Mouse (Mus musculus) hematopoietic stem cell, adult 5-6 weeks (primary cell): ENCODE results near the gene Kars. TPM values are rescaled to one million over a fixed set of nuclear protein-coding genes. Genes with fewer than 3 reads are reported as not detected.

Experiments used
- ATAC-seq, 2 experiments: fragments of 125-278 bp in 1 of 2; replicated peaks in 1 of 2; 2 replicates each; pipeline ENCODE4 v1.8.0; 2016 to 2017; ENCODE audit warnings: inconsistent platforms in 2 of 2, mild to moderate bottlenecking in 2 of 2, moderate number of reproducible peaks in 2 of 2, low read depth in 1 of 2, moderate TSS enrichment in 1 of 2; ENCODE audit not compliant: low FRiP score in 2 of 2, poor library complexity in 2 of 2, severe bottlenecking in 2 of 2, insufficient read depth in 1 of 2, low TSS enrichment in 1 of 2
- total RNA-seq: library from RNA; stranded (forward); fragments of 172-1452, 232-1000 nt; gene quantifications from 2 replicates; pipeline ENCODE4 v1.2.3, GENCODE M21; 2017

The Kars gene
- total RNA-seq, 1 experiment from 2014 or later = 198 TPM

DNA sequence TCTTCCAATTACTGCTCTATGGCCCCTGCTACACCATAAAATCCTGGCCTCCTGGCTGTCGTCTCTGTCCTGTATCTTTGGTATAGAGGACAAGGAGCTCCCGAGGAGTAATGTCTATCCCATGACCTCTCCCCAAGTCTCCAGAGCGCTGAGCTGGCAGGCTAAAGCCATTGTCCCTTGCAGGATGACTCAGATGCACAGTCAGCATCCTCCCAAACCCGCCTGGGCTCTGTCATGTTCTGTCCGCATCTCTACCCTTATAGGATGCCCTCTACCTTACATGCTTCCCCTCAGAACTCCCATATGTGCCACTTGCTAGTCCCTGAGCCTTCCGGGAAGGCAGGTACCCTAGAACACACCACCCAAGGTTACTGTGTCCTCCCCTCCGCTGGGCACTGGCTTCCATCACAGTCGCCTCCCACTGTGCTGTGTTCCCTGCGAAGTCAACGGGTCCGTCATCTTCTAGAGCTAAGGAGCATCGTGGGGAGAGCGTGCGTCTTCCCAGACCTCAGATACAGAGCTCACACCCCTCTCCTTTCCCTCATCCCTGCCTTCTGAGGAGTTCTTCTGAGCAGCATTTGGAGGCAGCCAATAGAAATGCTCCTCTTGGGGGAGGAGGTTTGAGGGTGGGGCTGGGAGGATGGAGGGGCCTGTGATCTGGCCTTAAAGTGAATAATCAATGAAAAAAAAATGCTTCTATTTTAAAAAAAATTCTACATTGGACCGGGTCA is 50.4 kb downstream of the Kars start:
- no peak for ATAC-seq

DNA sequence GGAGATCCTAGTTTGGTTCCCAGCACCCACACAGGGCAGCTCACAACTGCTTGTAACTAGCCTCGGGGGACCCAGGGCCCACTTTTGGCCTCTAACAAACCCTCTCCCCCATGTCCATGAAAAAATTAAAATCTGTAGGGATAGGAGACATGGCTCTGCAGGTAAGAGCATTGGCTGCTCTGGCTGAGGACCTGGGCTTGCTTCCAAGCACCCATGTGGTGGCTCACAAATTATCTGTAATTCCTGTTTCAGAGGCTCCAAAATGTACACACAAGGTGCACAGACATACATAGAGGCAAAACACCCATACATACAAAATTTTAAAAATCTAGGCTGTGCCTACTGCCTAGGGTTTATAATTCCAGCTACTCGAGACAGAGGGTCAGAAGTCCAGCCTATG is 53.9 kb downstream of the Kars start:
- ATAC-seq = no peak

DNA sequence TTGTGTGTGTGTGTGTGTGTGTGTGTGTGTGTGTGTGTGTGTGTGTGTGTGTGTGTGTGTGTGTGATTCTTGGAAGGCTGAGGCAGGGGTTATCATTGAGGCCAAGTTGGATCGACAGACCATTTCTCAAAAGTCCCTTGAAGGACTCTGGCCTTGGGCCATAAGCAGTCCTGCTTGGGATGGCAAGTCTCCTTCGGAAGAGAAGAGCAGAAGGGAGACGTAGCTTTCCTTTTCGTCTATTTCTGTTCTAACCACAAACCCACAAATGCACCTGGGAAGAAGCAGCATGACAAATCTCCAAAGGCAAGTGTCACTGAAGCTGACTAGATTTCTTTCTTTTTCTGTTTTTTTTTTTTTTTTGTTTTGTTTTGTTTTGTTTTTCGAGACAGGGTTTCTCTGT is 55.2 kb downstream of the Kars start:
- ATAC-seq = no peak

DNA sequence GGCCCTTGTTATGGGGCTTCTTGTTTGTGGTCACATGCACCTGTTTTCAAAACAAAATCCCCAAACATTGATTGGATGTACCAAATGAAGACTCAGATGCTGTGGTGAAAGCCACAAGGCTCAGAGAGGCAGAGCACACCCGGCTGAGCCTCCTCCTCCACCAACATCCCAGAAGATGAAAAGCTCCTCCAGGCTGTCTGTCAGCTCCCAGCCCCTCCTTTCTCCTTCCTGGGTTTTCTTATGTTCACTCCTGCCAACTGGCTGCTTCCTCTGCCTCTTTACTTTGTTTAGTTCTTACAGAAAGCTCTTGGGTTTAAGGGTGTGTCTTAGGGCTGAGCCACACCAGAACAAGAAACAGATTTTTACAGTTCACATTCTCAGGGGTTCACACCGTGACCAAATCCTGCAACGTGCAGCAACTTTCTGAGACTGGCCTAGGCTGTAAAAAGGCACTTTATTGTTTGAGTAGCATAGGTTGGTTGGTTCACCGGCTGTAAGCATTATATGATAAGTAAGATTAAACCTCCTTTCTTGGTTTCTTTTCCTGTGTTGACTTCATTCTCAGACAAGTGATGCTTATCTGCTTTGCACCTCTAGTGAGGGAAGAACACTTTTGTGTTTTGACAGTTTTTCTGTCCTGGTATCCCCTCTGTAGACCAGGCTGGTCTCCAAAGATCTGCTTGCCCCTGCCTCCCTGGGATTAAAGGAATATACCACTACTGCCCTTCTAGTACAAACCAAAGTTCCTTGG is 56.1 kb downstream of the Kars start:
- ATAC-seq = no peak

DNA sequence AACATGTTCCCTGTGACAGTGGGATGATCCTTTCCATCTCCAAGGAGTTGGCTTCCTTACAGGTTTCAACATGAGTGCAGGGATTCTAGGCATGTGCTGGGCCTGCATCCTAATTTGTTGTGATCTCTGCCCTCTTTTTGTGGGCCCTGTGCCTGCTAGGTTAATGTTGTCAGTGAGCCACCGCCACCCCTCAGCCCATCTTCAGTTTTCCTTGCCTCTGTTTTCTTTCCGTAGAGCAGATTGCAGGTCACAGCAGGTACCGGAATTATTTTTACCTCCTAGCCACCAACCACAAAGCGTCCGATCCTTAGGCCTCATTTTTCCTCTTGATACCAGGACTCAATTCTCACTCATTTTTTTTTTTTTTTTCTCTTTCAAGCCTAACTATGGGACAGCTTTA is 59.2 kb downstream of the Kars start:
- ATAC-seq = no peak

DNA sequence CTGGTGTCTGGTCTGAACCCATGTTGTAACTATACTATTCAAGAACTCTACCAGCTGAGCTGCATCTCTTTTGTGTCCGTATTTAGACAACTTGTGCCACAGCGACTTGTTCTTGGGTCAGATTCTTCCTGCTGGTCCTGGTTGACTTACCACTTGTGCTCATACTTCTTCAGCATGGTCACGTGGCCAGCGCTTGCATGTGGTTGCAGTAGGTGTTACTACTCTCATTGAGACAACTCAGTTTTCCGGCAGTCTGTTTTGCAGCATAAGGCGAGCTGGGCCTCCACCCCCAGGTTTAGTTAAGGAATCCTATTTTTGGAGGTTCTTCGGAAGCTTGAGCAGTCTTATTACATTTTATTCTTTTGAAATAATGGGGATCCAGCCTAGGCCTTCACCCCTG is 59.8 kb downstream of the Kars start:
- no peak for ATAC-seq

DNA sequence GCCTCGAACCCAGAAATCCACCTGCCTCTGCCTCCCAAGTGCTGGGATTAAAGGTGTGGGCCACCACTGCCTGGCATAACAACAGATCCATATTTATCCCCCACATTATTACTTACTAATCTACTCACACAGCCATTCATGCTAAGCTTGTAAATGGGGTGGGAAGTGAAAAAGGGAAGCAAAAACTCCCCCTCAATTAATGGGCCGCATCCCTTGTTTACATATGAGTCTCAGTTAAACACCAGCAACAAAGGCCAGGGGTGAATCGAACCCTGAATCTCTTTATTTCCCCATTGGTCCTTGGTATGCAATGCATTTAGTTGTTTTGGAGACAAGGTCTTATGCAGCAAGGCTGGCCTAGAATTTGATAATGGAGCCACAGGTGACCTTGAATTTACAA is 60.3 kb downstream of the Kars start:
- ATAC-seq = no peak

DNA sequence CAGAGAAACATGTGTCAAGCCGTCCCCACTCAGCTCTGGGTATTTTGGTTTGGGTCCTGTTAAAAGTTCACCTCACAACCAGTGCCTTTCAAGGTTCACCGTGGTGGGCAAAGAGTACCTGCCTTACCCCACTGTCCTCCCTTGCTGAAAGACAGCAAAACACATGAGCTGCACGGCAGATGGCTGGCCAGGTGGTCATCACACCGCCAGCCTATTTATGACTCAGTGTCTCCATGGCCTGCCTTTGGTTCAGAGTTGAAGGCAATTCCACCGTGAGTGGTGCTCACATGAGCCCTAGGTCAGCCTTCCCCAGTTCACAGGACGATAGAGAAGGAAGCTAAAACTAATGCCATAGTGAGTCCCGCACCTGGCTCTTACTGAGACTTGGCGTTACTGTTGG is 63.2 kb downstream of the Kars start:
- no peak for ATAC-seq

DNA sequence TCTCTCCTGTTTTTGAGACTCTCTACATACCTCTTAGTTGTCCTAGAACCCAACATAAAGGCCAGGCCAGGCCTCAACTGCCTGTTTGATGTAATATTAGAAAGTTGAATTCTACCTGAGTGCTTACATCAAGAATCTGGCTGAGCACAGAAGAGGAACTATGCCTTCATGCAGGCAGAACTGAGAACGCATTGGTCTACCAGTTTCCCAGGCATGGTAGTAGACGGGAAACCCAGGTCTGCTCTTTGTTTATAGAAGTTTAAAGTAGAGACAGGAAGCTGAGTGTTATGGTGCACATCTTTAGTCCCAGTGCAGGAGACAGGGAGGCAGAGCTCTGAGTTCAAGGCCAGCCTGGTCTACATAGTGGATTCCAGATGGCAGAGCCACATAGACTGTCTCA is 64.0 kb downstream of the Kars start:
- no peak for ATAC-seq

DNA sequence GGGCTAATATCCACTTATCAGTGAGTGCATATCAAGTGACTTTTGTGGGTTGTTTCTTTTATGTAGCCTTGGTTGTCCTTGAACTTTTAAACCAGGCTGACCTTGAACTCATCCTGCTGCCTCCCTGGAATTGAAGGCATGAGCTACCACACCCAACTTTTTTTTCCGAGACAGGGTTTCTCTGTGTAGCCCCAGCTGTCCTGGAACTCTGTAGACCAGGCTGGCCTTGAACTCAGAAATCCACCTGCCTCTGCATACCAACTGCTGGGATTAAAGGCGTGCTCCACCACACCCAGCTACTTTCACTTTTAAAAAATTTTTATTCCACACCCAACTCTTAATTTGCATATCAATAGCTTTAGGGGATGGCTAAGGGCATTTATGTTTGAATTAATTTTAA is 67.6 kb downstream of the Kars start:
- no peak for ATAC-seq

Other genes with a start within 250 kb of the Kars start
- 173 and 207 TPM in 2 replicates for gene Cfdp1, start 157.0 kb downstream of the Kars start, total RNA-seq
- 2.1 and 3.4 TPM in 2 replicates for gene Tmem170, start 134.6 kb downstream of the Kars start, total RNA-seq
- gene Chst5, start 100.9 kb downstream of the Kars start, total RNA-seq = not detected in 2 replicates
- gene Tmem231, start 77.4 kb downstream of the Kars start, total RNA-seq = 4.6 and 5.8 TPM in 2 replicates
- gene Gabarapl2, start 70.6 kb downstream of the Kars start, total RNA-seq = 41.8 and 63.8 TPM in 2 replicates
- gene Adat1, start 19.0 kb downstream of the Kars start, total RNA-seq = 5.6 and 6.9 TPM in 2 replicates
- 16.8 and 20.3 TPM in 2 replicates for gene Terf2ip, start 75 bp upstream of the Kars start, total RNA-seq
- gene Gm6793, start 3.7 kb upstream of the Kars start, total RNA-seq = not detected in 2 replicates